In genomic region chr2:53189811-53190210, GRCm38 (mm10) we compare ENCODE assay signal across 8 mouse cellular contexts. TPM values are rescaled to one million over a fixed set of nuclear protein-coding genes. Genes with fewer than 3 reads are reported as not detected.
DNase-seq lines count a peak whose midpoint lies in the region; ATAC-seq and TF ChIP-seq lines count a peak whose summit lies in the region.

No protein-coding gene starts in this region.

- peak overlapping the region; percentile 69 for H3K4me2 ChIP-seq in lung, embryonic 14.5 days
- H3K4me2 ChIP-seq in limb, embryonic 12.5 days: peak overlapping the region; percentile 61

- peak overlapping the region; percentile 18; the same call in 1 of the 2 replicates for H3K9ac ChIP-seq in lung, embryonic 14.5 days
- H3K9ac ChIP-seq in limb, embryonic 12.5 days (replicated peaks): 0 out of 2 replicates have a peak overlapping the region, but pooled peaks have one; percentile 34

- H3K36me3 ChIP-seq in lung, embryonic 14.5 days (ENCODE audit: insufficient read depth): peaks cover 36% of the 10 kb centered on the region
- peaks cover 62% of the 10 kb centered on the region for H3K36me3 ChIP-seq in forebrain, embryonic 10.5 days (replicated peaks)
- peaks cover 26% of the 10 kb centered on the region for H3K36me3 ChIP-seq in limb, embryonic 12.5 days

- H3K27me3 ChIP-seq in lung, embryonic 14.5 days (ENCODE audit: insufficient read depth, low read length): no peaks in the 10 kb centered on the region
- H3K27me3 ChIP-seq in forebrain, embryonic 10.5 days (ENCODE audit: poor library complexity, severe bottlenecking): no peaks in the 10 kb centered on the region
- no peaks in the 10 kb centered on the region for H3K27me3 ChIP-seq in limb, embryonic 12.5 days

- WGBS in lung, embryonic 14.5 days: 72% methylated on average over 3 of the region's 3 CpGs
- WGBS in forebrain, embryonic 10.5 days: 78% methylated on average over 3 of the region's 3 CpGs
- WGBS in limb, embryonic 12.5 days: 76% methylated on average over 3 of the region's 3 CpGs

- peak overlapping the region; percentile 71 for H3K4me3 ChIP-seq in lung, embryonic 14.5 days (ENCODE audit: low read depth, low read length)
- H3K4me3 ChIP-seq in forebrain, embryonic 10.5 days: peak overlapping the region; percentile 74
- H3K4me3 ChIP-seq in limb, embryonic 12.5 days (replicated peaks): peak overlapping the region; percentile 84

- ATAC-seq in lung, embryonic 14.5 days (ENCODE audit: insufficient read depth): no peak
- ATAC-seq in limb, embryonic 12.5 days (ENCODE audit: insufficient number of reproducible peaks, insufficient read depth, low FRiP score, low TSS enrichment, low read depth): no peak

- 0 out of 2 replicates have a peak, but pooled peaks cover 7% of the 10 kb centered on the region for H3K4me1 ChIP-seq in lung, embryonic 14.5 days (ENCODE audit: insufficient read depth)
- peaks cover 28% of the 10 kb centered on the region for H3K4me1 ChIP-seq in forebrain, embryonic 10.5 days
- peaks cover 11% of the 10 kb centered on the region for H3K4me1 ChIP-seq in limb, embryonic 12.5 days (replicated peaks)

- no peak overlapping the region for H3K27ac ChIP-seq in lung, embryonic 14.5 days (ENCODE audit: low read depth)
- peak overlapping the region; percentile 97; the same call in 1 of the 2 replicates for H3K27ac ChIP-seq in forebrain, embryonic 10.5 days
- no peak overlapping the region for H3K27ac ChIP-seq in limb, embryonic 12.5 days

- TF ChIP-seq CTCF in lung, embryonic 14.5 days (IDR thresholded peaks at IDR 0.05; ENCODE audit: low read depth): peak; percentile 37; the same call in 1 of the 2 replicates

- DNase-seq in lung, embryonic 14.5 days: peak; percentile 43
- no peak for DNase-seq in lung, postnatal 4 days
- DNase-seq in ZHBTc4 (ENCODE audit: low read depth, low spot score): peak; percentile 64
- no peak for DNase-seq in forebrain, embryonic 10.5 days (ENCODE audit: extremely low spot score, low spot score)
- DNase-seq in retina, postnatal 1 day: peak; percentile 17
- DNase-seq in testis, postnatal 10 days (ENCODE audit: low spot score): no peak
- no peak for DNase-seq in yolk sac, embryonic 10.5 days (ENCODE audit: low spot score)

- H3K9me3 ChIP-seq in lung, embryonic 14.5 days (ENCODE audit: low read depth, low read length): no peaks in the 10 kb centered on the region
- H3K9me3 ChIP-seq in forebrain, embryonic 10.5 days: no peaks in the 10 kb centered on the region
- H3K9me3 ChIP-seq in limb, embryonic 12.5 days: no peaks in the 10 kb centered on the region

RNA-seq across cellular contexts. Expression of gene Prpf40a, which starts 1.3 kb away (rescaled TPM):
- 178 and 186 TPM in 2 replicates for polyA plus RNA-seq in lung, embryonic 14.5 days (2014; fragmentation: Nextera tagmentation; extraction: Ambion mirVana)
- 202 and 213 TPM in 2 replicates for polyA plus RNA-seq in forebrain, embryonic 10.5 days (2016; fragmentation: Nextera tagmentation; extraction: Ambion mirVana)
- polyA plus RNA-seq in limb, embryonic 12.5 days (2016; fragmentation: Nextera tagmentation; extraction: Ambion mirVana): 161 and 169 TPM in 2 replicates

RNA-seq across cellular contexts. Expression of gene Arl6ip6, which starts 1.7 kb away (rescaled TPM):
- 53.0 and 55.4 TPM in 2 replicates for polyA plus RNA-seq in lung, embryonic 14.5 days (2014; fragmentation: Nextera tagmentation; extraction: Ambion mirVana)
- 74.4 and 88.4 TPM in 2 replicates for polyA plus RNA-seq in forebrain, embryonic 10.5 days (2016; fragmentation: Nextera tagmentation; extraction: Ambion mirVana)
- polyA plus RNA-seq in limb, embryonic 12.5 days (2016; fragmentation: Nextera tagmentation; extraction: Ambion mirVana): 53.0 and 56.1 TPM in 2 replicates

Comparison
In these comparisons a context has a peak if more than half of its experiments do, and no peak if none do; other contexts are left out.
1. DNase-seq: peak in lung, embryonic 14.5 days (single experiment), ZHBTc4 (single experiment) and retina, postnatal 1 day (single experiment); none in lung, postnatal 4 days (0 of 2), forebrain, embryonic 10.5 days (single experiment), testis, postnatal 10 days (single experiment) and yolk sac, embryonic 10.5 days (single experiment).
2. Peak in every context shown above with its lines, with median percentiles within 50 percentile points of each other: H3K4me3 ChIP-seq.